Mouse (Mus musculus) heart, embryonic 13.5 days (tissue): Measurements from ENCODE around the gene Cuedc1. TPM values are rescaled to one million over a fixed set of nuclear protein-coding genes. Genes with fewer than 3 reads are reported as not detected.

ENCODE experiments used
- ATAC-seq: fragments of 200-750 bp; cut with Nextera tagmentation; 2 replicates; pipeline ENCODE4 v1.8.0; 2017; ENCODE audit warnings: moderate TSS enrichment; ENCODE audit not compliant: insufficient number of reproducible peaks, low FRiP score, low TSS enrichment; ENCODE audit errors: extremely low read depth
- H3K27ac ChIP-seq: fragments of 300-500 bp; sonication (generic); replicated peaks from 2 replicates; pipeline ENCODE4 v1.5.1; 2015; ENCODE audit warnings: moderate library complexity, mild to moderate bottlenecking, inconsistent platforms
- H3K27me3 ChIP-seq: fragments of 300-500 bp; sonication (generic); replicated peaks from 2 replicates; pipeline ENCODE4 v1.6.1; 2015; ENCODE audit warnings: mild to moderate bottlenecking, inconsistent platforms
- H3K36me3 ChIP-seq: fragments of 300-500 bp; sonication (generic); 2 replicates; pipeline ENCODE4 v1.6.1; 2015; ENCODE audit warnings: mild to moderate bottlenecking, inconsistent platforms
- H3K4me1 ChIP-seq: fragments of 300-500 bp; sonication (generic); 2 replicates; pipeline ENCODE4 v1.6.1; 2015; ENCODE audit warnings: inconsistent platforms
- H3K4me2 ChIP-seq: fragments of 300-500 bp; sonication (generic); 2 replicates; pipeline ENCODE4 v1.6.1; 2015; ENCODE audit warnings: inconsistent platforms, mild to moderate bottlenecking, moderate library complexity
- H3K4me3 ChIP-seq: fragments of 300-500 bp; sonication (generic); 2 replicates; pipeline ENCODE4 v1.5.1; 2015; ENCODE audit warnings: moderate library complexity, mild to moderate bottlenecking, inconsistent platforms
- H3K9ac ChIP-seq: fragments of 300-500 bp; sonication (generic); 2 replicates; pipeline ENCODE4 v1.6.1; 2015; ENCODE audit warnings: inconsistent platforms, mild to moderate bottlenecking, moderate library complexity
- H3K9me3 ChIP-seq: fragments of 300-500 bp; sonication (generic); 2 replicates; pipeline ENCODE4 v1.6.1; 2016; ENCODE audit warnings: inconsistent platforms
- WGBS: fragments of 180-500 bp; shearing (Covaris S2); methylation state at CpG from one replicate; pipeline ENCODE4 v1.1.7; 2015; ENCODE audit warnings: mixed read lengths; 5-methylcytosine and 5-hydroxymethylcytosine counted together
- polyA plus RNA-seq: library from polyadenylated mRNA; unstranded; fragments of >200 nt; fragmentation: Nextera tagmentation; extraction: Ambion mirVana; gene quantifications from 2 replicates; pipeline ENCODE4 v1.2.1, GENCODE M21; 2015

Cuedc1 gene
- polyA plus RNA-seq, 1 experiment from 2014 or later: 16.8 TPM

- peaks cover 33% of the 10 kb centered on the region for H3K4me1 ChIP-seq
- no peaks in the 10 kb centered on the region for H3K9me3 ChIP-seq
- WGBS: 3% methylated on average over 8 of the region's 8 CpGs
- H3K4me3 ChIP-seq: peak overlapping the region; percentile 96
- no peaks in the 10 kb centered on the region for H3K36me3 ChIP-seq
- H3K4me2 ChIP-seq: peak overlapping the region; percentile 95
- H3K27ac ChIP-seq: peak overlapping the region; percentile 98
- H3K9ac ChIP-seq: peak overlapping the region; percentile 99
- H3K27me3 ChIP-seq: no peaks in the 10 kb centered on the region
- no peak for ATAC-seq
Observed at GRCm38 (mm10) chr11:88067191-88067585, 30.7 kb upstream of the Cuedc1 start.

GRCm38 (mm10) chr11:88067586-88068410 lies 30.1 kb upstream of the Cuedc1 start, which contains the start of gene Vezf1:
Gene Vezf1 (plus strand): TSS chr11:88068279.
- peak within 1 kb of the TSS; percentile 95 for H3K4me2 ChIP-seq
- H3K4me3 ChIP-seq: peak within 1 kb of the TSS; percentile 96

GRCm38 (mm10) chr11:88068411-88069245 lies 29.2 kb upstream of the Cuedc1 start:
- H3K27ac ChIP-seq: peak overlapping the region; percentile 98
- peaks cover 7% of the 10 kb centered on the region for H3K36me3 ChIP-seq
- no peaks in the 10 kb centered on the region for H3K27me3 ChIP-seq
- peaks cover 47% of the 10 kb centered on the region for H3K4me1 ChIP-seq
- H3K4me3 ChIP-seq: peak overlapping the region; percentile 96
- H3K4me2 ChIP-seq: peak overlapping the region; percentile 95
- peak overlapping the region; percentile 99 for H3K9ac ChIP-seq
- ATAC-seq: peak; percentile 77
- WGBS: 1% methylated on average over 69 of the region's 92 CpGs
- no peaks in the 10 kb centered on the region for H3K9me3 ChIP-seq

More at GRCm38 (mm10) chr11:88067586-88068410, 30.1 kb upstream of the Cuedc1 start, which contains the start of gene Vezf1:
- H3K9ac ChIP-seq: peak within 1 kb of the TSS; percentile 99
- H3K36me3 ChIP-seq: no peaks in the 10 kb centered on the region
- under 1% methylated on average over 41 of the region's 81 CpGs for WGBS
- peak; percentile 72 for ATAC-seq
- peak within 1 kb of the TSS; percentile 98 for H3K27ac ChIP-seq
- no peaks in the 10 kb centered on the region for H3K27me3 ChIP-seq
- no peaks in the 10 kb centered on the region for H3K9me3 ChIP-seq
- H3K4me1 ChIP-seq: peaks cover 39% of the 10 kb centered on the region

GRCm38 (mm10) chr11:88069246-88069570 lies 28.6 kb upstream of the Cuedc1 start:
- Histone ChIP-seq H3K36me3 (peaks cover 13% of the 10 kb centered on the region), H3K27ac (peak overlapping the region; percentile 98), H3K9me3 (no peaks in the 10 kb centered on the region), H3K4me1 (peaks cover 47% of the 10 kb centered on the region), H3K27me3 (no peaks in the 10 kb centered on the region), H3K4me2 (peak overlapping the region; percentile 95), H3K9ac (peak overlapping the region; percentile 99), H3K4me3 (peak overlapping the region; percentile 96)
- WGBS: under 1% methylated on average over 12 of the region's 12 CpGs
- no peak for ATAC-seq

- Histone ChIP-seq H3K4me3 (peak overlapping the region; percentile 96), H3K9me3 (no peaks in the 10 kb centered on the region), H3K4me2 (peak overlapping the region; percentile 95), H3K27ac (0 out of 2 replicates have a peak overlapping the region, but pooled peaks have one; percentile 9), H3K9ac (peak overlapping the region; percentile 99), H3K4me1 (peaks cover 50% of the 10 kb centered on the region), H3K27me3 (no peaks in the 10 kb centered on the region), H3K36me3 (peaks cover 24% of the 10 kb centered on the region)
- WGBS: 31% methylated on average over 4 of the region's 4 CpGs
- ATAC-seq: no peak
Observed at GRCm38 (mm10) chr11:88070392-88070791, 27.5 kb upstream of the Cuedc1 start.

GRCm38 (mm10) chr11:88071113-88071512 lies 26.7 kb upstream of the Cuedc1 start:
- Histone ChIP-seq H3K4me3 (peak overlapping the region; percentile 96; the same call in 1 of the 2 replicates), H3K4me2 (peak overlapping the region; percentile 95)

GRCm38 (mm10) chr11:88073343-88073875 lies 24.4 kb upstream of the Cuedc1 start:
- H3K9ac ChIP-seq: no peak overlapping the region
- peaks cover 58% of the 10 kb centered on the region for H3K4me1 ChIP-seq
- WGBS: 66% methylated on average over 14 of the region's 14 CpGs
- H3K4me3 ChIP-seq: no peak overlapping the region
- H3K36me3 ChIP-seq: peaks cover 51% of the 10 kb centered on the region
- H3K4me2 ChIP-seq: no peak overlapping the region
- no peaks in the 10 kb centered on the region for H3K9me3 ChIP-seq
- ATAC-seq: no peak
- no peaks in the 10 kb centered on the region for H3K27me3 ChIP-seq
- no peak overlapping the region for H3K27ac ChIP-seq

More at GRCm38 (mm10) chr11:88071113-88071512, 26.7 kb upstream of the Cuedc1 start:
- H3K27ac ChIP-seq: no peak overlapping the region
- H3K9me3 ChIP-seq: no peaks in the 10 kb centered on the region
- H3K4me1 ChIP-seq: peaks cover 56% of the 10 kb centered on the region
- 0 out of 2 replicates have a peak overlapping the region, but pooled peaks have one; percentile 4 for H3K9ac ChIP-seq
- ATAC-seq: no peak
- H3K36me3 ChIP-seq: peaks cover 30% of the 10 kb centered on the region
- WGBS: 57% methylated on average over 5 of the region's 5 CpGs
- H3K27me3 ChIP-seq: no peaks in the 10 kb centered on the region

GRCm38 (mm10) chr11:88075701-88076100 lies 22.2 kb upstream of the Cuedc1 start:
- H3K4me3 ChIP-seq: no peak overlapping the region
- no peak for ATAC-seq
- H3K4me2 ChIP-seq: no peak overlapping the region
- H3K9ac ChIP-seq: no peak overlapping the region
- no peaks in the 10 kb centered on the region for H3K9me3 ChIP-seq
- H3K27ac ChIP-seq: no peak overlapping the region
- peaks cover 74% of the 10 kb centered on the region for H3K36me3 ChIP-seq
- WGBS: 84% methylated on average over 1 of the region's 1 CpGs
- H3K4me1 ChIP-seq: peaks cover 43% of the 10 kb centered on the region
- no peaks in the 10 kb centered on the region for H3K27me3 ChIP-seq

GRCm38 (mm10) chr11:88076394-88076793 lies 21.5 kb upstream of the Cuedc1 start:
- Histone ChIP-seq H3K27ac (no peak overlapping the region), H3K4me2 (no peak overlapping the region), H3K36me3 (peaks cover 81% of the 10 kb centered on the region), H3K9ac (no peak overlapping the region), H3K4me1 (peaks cover 36% of the 10 kb centered on the region), H3K27me3 (no peaks in the 10 kb centered on the region), H3K4me3 (no peak overlapping the region), H3K9me3 (no peaks in the 10 kb centered on the region)
- ATAC-seq: no peak
- WGBS: 31% methylated on average over 1 of the region's 1 CpGs

GRCm38 (mm10) chr11:88083699-88084098 lies 14.2 kb upstream of the Cuedc1 start:
- peaks cover 16% of the 10 kb centered on the region for H3K4me1 ChIP-seq
- no peak for ATAC-seq
- H3K27me3 ChIP-seq: no peaks in the 10 kb centered on the region
- peaks cover 64% of the 10 kb centered on the region for H3K36me3 ChIP-seq
- no peak overlapping the region for H3K4me3 ChIP-seq
- WGBS: 65% methylated on average over 6 of the region's 6 CpGs
- H3K27ac ChIP-seq: no peak overlapping the region
- H3K4me2 ChIP-seq: no peak overlapping the region
- H3K9ac ChIP-seq: no peak overlapping the region
- no peaks in the 10 kb centered on the region for H3K9me3 ChIP-seq
